Mouse (Mus musculus) cerebellum, adult (tissue): ENCODE results near the gene Timp2.
"Not testable (repeated sequence)": the region's sequence is repeated elsewhere in the genome, so short reads cannot be mapped to it uniquely, and the experiment has no call there.

Source experiments
- ATAC-seq: cut with Nextera tagmentation; 2 replicates; pipeline ENCODE4 v1.9.2; 2017; ENCODE audit warnings: mild to moderate bottlenecking, moderate library complexity, mixed read lengths; ENCODE audit not compliant: insufficient number of reproducible peaks, low FRiP score, low TSS enrichment

The Timp2 gene

DNA sequence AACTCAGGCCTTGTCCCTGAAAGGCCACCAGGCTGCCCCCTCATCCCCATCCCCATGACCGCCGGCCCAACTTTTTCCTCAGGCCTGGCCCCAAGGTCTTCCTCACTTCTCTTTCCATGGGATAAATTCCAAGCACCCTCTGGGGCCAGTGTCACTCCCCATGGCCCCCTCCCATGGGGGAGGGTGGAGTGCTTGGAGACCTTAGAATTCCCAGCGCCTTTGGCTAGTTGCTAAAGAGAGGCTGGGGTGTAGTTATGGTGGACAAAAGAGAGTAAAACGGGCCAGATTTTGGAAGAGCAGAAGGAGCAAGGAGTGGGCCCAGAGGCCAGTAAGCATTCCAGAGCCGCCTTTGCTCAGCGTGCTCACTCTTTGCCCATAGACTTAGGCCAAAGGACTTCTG is at the start of gene Timp2:
TSS of gene Timp2 (minus strand) at position 101 of the 400 bp plus-strand sequence.
- no peak for ATAC-seq

DNA sequence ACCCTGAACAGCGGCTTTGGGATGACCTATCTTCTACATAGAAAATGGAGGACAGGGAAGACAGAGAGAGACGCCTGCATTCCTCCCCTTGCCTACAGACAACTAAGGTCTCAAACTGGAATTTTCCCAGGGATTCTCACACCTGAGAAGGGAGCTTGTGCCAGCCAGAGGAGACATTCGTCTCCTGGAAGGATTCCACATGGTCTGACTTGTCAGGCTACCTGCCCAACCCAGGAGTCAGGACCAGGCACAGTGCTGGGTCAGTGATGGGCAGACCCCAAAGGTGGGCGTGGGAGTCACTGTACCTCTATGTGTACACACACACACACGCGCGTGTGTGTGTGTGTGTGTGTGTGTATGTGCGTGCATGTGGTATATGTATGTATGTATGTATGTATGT is 49.8 kb upstream of the Timp2 start:
- ATAC-seq: no peak

- ATAC-seq: no peak
These were observed 48.7 kb upstream of the Timp2 start for GRCm38 (mm10) chr11:118403951-118404899.

- no peak for ATAC-seq
These were observed 47.6 kb upstream of the Timp2 start for GRCm38 (mm10) chr11:118403183-118403582.

DNA sequence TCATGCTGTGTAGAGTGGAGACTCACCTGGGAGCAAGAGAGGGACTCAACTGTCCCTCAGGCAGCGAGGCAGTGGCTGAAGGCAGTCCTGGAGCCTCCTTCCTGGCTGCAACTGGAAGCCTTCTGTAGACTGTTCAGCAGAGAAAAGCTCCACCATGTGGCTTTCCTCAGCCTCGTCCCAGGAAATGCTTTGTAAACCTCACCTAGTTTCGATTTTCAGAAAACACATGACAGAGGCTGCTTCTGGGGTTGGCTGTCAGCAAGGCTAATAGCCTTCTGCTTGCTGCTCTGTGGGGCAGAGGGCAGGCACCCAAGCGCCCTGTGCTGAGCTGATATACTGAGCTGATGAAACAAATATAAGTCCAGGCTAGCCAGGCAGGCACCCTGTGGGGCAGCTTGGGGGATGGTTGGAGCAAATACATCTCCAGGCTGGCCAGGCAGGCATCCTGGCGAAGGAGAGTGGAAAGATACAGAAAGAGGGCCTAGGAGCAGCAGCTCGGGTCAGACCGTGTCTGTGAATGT is 46.3 kb upstream of the Timp2 start, which contains the start of gene Lgals3bp:
TSS of gene Lgals3bp (minus strand) at position 333 of the 521 bp plus-strand sequence.
- ATAC-seq: peak; percentile 84

- ATAC-seq: no peak
These were observed 45.7 kb upstream of the Timp2 start for GRCm38 (mm10) chr11:118401195-118401594.

DNA sequence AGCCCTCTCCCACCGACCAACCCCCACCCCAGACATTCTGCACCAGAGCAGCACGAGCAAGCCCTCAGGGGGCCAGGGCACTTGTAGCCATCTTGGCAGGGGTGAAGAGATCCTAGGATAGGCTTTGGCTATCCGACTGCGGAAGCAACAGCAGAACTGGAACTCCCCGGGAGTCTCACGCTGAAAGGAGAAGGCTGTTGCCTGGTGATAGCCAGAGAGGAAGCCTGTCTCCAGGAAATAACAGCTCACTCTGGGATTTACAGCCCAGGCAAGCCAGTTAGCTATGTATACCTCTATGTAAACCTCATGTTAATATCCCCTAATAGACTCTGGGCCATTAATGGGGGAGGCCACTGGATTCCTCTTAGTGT is 45.0 kb upstream of the Timp2 start:
- ATAC-seq: no peak

DNA sequence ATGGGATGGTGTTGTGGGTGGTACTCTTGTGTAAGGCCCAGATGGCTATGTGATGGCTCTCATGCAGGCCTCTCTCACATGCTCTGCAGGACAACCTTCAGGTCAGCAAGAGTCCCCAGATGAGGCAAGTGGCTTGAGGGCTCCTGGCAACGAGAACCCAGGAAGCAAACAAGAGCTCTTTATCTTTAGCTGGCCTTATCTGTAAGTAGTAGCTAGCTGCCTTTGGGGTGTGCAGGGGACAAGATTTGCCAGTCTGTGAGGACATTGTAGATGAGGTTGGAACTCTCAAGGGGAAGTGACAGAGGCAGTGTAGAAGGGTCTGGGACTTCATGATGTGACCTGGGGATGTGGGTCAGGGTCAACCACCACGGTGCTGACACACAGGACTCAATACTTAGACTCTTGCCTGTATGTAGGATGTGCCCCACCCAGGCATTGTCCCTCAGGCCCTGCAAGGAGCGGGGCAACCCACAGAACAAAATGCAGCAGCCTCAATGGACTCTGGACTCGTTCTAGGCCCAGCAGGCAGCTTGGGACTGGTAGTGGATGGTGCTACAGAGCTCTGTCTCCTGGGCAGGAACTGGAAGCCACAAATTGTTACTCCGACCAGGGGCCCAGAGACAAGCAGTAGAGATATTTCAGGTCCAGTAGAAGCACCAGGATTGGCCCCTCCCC is 44.5 kb upstream of the Timp2 start:
- ATAC-seq: no peak

DNA sequence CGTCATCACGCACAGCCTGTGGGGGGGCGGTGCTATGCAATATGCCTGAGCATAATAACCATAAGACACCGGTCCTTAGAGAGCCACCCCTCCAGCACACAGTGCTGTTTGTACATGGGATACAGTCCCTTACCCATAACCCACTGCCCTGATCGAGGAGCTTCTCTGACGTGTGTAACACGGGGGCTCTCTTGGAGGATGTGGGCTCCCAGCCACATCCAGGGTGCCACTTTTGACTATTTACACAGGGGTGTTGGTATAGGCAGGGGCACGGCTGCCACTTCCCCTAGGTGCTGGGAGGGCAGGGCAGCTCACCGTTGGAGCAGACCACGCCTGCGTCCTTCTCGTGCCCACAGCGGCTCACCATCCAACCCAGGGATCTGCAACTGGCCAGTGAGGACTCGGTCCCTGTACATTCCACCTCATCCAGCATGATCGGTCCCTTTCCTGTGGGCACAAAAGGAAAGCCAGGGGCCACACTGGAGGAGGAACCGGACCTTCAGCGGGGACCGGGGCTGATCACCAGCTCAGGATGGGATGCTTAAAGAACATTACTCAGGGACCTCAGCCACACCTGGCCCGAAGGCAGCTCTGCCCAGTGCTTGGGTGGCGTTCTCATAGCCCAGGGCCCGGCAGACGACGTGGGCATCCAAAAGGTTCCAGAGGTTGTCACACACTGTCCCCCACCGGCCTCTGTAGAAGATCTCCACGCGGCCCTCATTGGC is 42.4 kb upstream of the Timp2 start:
- ATAC-seq: no peak

GRCm38 (mm10) chr11:118394538-118394937 is 39.0 kb upstream of the Timp2 start:
- ATAC-seq: no peak

DNA sequence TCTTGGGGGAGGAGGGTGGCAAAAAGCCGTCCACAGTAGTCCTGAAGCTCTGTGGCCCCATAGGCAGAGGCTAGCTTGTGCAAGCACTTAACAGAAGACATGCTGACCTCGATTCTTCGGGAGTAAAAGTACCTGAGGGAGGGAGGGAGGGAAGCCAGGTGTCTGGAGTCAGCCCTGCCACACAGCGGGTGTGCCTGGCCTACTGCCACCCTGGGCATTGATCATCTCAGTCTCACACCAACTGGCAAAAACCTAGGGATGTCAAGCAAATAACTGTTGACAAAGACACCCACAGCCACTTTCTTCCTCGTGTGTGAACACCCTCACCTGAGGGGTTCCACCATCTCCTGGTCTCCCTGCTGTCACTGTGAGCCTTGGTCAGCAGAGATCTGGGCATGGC is 38.5 kb upstream of the Timp2 start:
- no peak for ATAC-seq

GRCm38 (mm10) chr11:118387816-118388215 is 32.3 kb upstream of the Timp2 start:
- ATAC-seq: not testable (repeated sequence)

DNA sequence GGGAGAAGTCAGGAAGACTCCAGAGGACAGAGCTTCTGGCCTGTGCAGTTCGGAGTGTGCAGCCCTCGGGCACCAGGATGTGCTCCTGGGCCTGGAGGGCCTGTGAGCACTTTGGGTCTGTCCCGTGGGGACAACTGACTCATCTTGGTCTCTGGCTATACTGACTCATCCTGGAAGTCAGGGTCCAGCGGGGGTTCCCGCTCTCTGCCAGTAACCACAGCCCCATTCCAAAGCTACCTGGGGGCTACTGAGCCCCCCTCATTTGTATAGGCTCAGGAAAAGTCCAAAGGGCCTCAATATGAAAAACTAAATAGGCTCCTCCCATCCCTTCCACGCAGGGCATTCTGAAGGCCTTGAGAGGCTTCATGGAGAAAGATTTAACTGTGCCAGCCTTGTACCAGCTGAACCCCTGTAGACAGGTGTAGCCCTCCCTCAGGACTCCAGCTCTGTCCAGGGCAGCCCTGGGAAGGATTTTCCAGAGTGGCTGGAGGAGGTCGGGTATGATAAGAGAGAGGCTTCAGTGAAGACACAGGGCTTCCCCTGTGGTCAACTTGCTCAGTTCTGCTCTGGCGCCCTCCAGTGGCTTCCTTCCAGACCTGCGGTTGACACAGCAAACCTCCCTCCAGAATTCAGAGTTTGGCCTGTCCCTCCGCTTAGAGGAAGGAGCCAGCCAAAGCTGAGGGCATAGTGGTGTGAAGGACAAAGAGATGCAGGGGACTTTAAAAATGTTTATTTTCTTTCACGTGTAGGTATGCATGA is 23.9 kb upstream of the Timp2 start:
- peak; percentile 64; the same call in 1 of the 2 replicates for ATAC-seq

- ATAC-seq: no peak
These were observed 23.1 kb upstream of the Timp2 start for GRCm38 (mm10) chr11:118378656-118379055.

- ATAC-seq: not testable (repeated sequence)
These were observed 20.8 kb upstream of the Timp2 start for GRCm38 (mm10) chr11:118376323-118376722.

GRCm38 (mm10) chr11:118375881-118376280 is 20.3 kb upstream of the Timp2 start:
- no peak for ATAC-seq

- no peak for ATAC-seq
These were observed 19.9 kb upstream of the Timp2 start for GRCm38 (mm10) chr11:118375461-118375860.

- ATAC-seq: no peak
These were observed 19.5 kb upstream of the Timp2 start for GRCm38 (mm10) chr11:118375006-118375405.

DNA sequence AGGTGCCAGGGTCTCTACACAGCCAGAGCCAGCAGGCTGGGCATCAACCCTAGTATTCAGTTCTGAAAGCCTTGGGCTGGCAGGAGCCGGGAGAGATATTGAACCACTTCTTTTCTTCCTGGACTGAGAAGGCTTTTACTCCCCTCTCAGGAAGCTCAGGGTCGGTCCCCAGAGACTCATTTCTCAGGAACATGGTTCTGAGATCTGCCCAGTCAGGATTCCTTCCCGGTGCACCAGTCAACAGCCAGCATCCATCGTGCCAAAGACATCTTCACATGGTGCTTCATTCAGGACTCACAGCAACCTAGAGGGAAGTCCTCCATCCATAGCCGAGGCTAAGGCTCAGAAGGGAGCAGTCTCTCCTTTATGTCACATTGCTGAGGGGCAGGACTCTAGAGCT is 19.0 kb upstream of the Timp2 start:
- ATAC-seq: no peak

DNA sequence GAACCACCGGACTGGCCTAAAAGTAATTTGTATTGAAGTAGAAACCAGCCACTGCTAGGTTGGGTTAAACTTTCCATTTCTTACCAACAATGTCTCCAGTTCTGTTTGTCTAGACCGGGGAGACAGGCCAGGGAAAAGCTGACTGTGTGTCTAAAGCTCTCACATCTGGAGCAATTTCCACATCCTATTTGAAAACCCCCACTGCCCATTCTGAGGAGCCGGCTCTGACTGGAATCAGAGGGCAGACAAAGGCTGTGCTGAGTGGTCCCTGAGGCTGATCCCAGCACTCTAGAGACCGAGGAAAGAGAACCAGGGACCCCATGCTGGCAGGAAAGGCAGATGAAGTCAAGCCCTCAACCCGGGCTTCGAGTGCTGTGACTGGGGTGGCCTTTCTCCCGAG is 17.1 kb upstream of the Timp2 start:
- ATAC-seq: no peak
